Mouse (Mus musculus) intestine, postnatal 0 days (tissue): ENCODE measurements around the gene Vti1a. TPM values are rescaled to one million over a fixed set of nuclear protein-coding genes. Genes with fewer than 3 reads are reported as not detected.

Source experiments
- ATAC-seq: fragments of 200-750 bp; cut with Nextera tagmentation; 2 replicates; pipeline ENCODE4 v1.8.0; 2017; ENCODE audit warnings: mild to moderate bottlenecking, moderate TSS enrichment, moderate library complexity
- H3K27ac ChIP-seq: fragments of 300-500 bp; sonication (generic); 2 replicates; pipeline ENCODE4 v1.5.1; 2014; ENCODE audit warnings: mild to moderate bottlenecking, low read depth, low read length, moderate library complexity
- H3K27me3 ChIP-seq: fragments of 300-500 bp; sonication (generic); replicated peaks from 2 replicates; pipeline ENCODE4 v1.6.1; 2014; ENCODE audit warnings: low read length, mixed read lengths; ENCODE audit not compliant: control insufficient read depth, insufficient read depth
- H3K36me3 ChIP-seq: fragments of 300-500 bp; sonication (generic); 2 replicates; pipeline ENCODE4 v1.6.1; 2014; ENCODE audit warnings: mild to moderate bottlenecking, moderate library complexity; ENCODE audit not compliant: control insufficient read depth, insufficient read depth
- H3K4me1 ChIP-seq: fragments of 300-500 bp; sonication (generic); replicated peaks from 2 replicates; pipeline ENCODE4 v1.6.1; 2014; ENCODE audit warnings: antibody characterized with exemption, low read length, mixed read lengths; ENCODE audit not compliant: control insufficient read depth, insufficient read depth
- H3K4me2 ChIP-seq: fragments of 300-500 bp; sonication (generic); replicated peaks from 2 replicates; pipeline ENCODE4 v1.6.1; 2014; ENCODE audit warnings: low read depth, mild to moderate bottlenecking, moderate library complexity
- H3K4me3 ChIP-seq: fragments of 300-500 bp; sonication (generic); 2 replicates; pipeline ENCODE4 v1.5.1; 2014; ENCODE audit warnings: low read depth, low read length
- H3K9ac ChIP-seq: fragments of 300-500 bp; sonication (generic); 2 replicates; pipeline ENCODE4 v1.6.1; 2014; ENCODE audit warnings: mild to moderate bottlenecking, low read depth, low read length
- H3K9me3 ChIP-seq: fragments of 300-500 bp; sonication (generic); 2 replicates; pipeline ENCODE4 v1.6.1; 2016; ENCODE audit warnings: mixed run types; ENCODE audit not compliant: control insufficient read depth
- CTCF ChIP-seq: sonication (generic); IDR thresholded peaks from 2 replicates; pipeline ENCODE4 v1.5.1; 2016; ENCODE audit warnings: low read depth, mild to moderate bottlenecking, control low read depth, antibody characterized with exemption, moderate library complexity
- WGBS: fragments of 180-500 bp; shearing (Covaris S2); extraction: QIAGEN DNeasy Blood & Tissue Kit; methylation state at CpG from one replicate; pipeline ENCODE4 v1.1.7; 2014; 5-methylcytosine and 5-hydroxymethylcytosine counted together
- polyA plus RNA-seq: library from polyadenylated mRNA; unstranded; fragments of >200 nt; fragmentation: Nextera tagmentation; extraction: Ambion mirVana; gene quantifications from 2 replicates; pipeline ENCODE4 v1.2.1, GENCODE M21; 2015

Vti1a gene
- polyA plus RNA-seq, 1 experiment from 2014 or later = 21.3 TPM

DNA sequence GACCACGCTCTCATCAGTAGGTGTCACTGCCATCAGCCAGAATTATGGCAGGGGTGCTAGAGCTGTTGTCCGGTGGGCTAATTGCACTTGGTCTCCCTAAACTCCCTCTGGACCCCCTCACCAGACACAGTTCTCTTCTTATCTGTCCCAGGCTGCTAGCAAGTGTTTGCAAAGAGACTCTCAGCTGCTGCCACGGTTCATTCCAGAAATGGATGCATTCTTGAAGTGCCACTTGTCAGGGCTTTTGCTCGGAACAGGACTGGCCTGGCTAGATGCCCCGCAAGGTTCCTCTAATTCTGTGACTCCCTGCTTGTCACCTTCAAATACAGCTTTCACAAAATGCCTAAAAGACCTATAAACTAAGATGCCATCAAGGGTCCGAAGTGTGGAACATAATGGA, 280.7 kb downstream of the Vti1a start:
- H3K4me3 ChIP-seq = no peak overlapping the region
- no peak for TF ChIP-seq CTCF

GRCm38 (mm10) chr19:55597296-55597695, 281.2 kb downstream of the Vti1a start:
- no peak overlapping the region for H3K9ac ChIP-seq
- WGBS = 46% methylated on average over 2 of the region's 2 CpGs
- H3K9me3 ChIP-seq = no peaks in the 10 kb centered on the region
- H3K4me3 ChIP-seq = no peak overlapping the region
- H3K36me3 ChIP-seq = no peaks in the 10 kb centered on the region
- no peaks in the 10 kb centered on the region for H3K27me3 ChIP-seq
- H3K4me2 ChIP-seq = no peak overlapping the region
- no peak overlapping the region for H3K27ac ChIP-seq
- 0 out of 2 replicates have a peak, but pooled peaks cover 5% of the 10 kb centered on the region for H3K4me1 ChIP-seq
- no peak for ATAC-seq
- TF ChIP-seq CTCF = no peak

More for the DNA sequence above, 280.7 kb downstream of the Vti1a start:
- no peak for ATAC-seq
- no peaks in the 10 kb centered on the region for H3K36me3 ChIP-seq
- H3K27ac ChIP-seq = peak overlapping the region; percentile 77
- WGBS = 52% methylated on average over 6 of the region's 6 CpGs
- no peaks in the 10 kb centered on the region for H3K9me3 ChIP-seq
- no peak overlapping the region for H3K9ac ChIP-seq
- H3K27me3 ChIP-seq = no peaks in the 10 kb centered on the region
- H3K4me1 ChIP-seq = 0 out of 2 replicates have a peak, but pooled peaks cover 5% of the 10 kb centered on the region
- no peak overlapping the region for H3K4me2 ChIP-seq

- no peaks in the 10 kb centered on the region for H3K36me3 ChIP-seq
- 0 out of 2 replicates have a peak, but pooled peaks cover 5% of the 10 kb centered on the region for H3K4me1 ChIP-seq
- no peak for ATAC-seq
- H3K27me3 ChIP-seq = no peaks in the 10 kb centered on the region
- WGBS = 44% methylated on average over 12 of the region's 12 CpGs
- no peaks in the 10 kb centered on the region for H3K9me3 ChIP-seq
- 0 out of 2 replicates have a peak overlapping the region, but pooled peaks have one; percentile 4 for H3K4me2 ChIP-seq
- H3K9ac ChIP-seq = no peak overlapping the region
- no peak overlapping the region for H3K4me3 ChIP-seq
- TF ChIP-seq CTCF = no peak
- no peak overlapping the region for H3K27ac ChIP-seq
These were observed 281.9 kb downstream of the Vti1a start for GRCm38 (mm10) chr19:55597951-55598350.

DNA sequence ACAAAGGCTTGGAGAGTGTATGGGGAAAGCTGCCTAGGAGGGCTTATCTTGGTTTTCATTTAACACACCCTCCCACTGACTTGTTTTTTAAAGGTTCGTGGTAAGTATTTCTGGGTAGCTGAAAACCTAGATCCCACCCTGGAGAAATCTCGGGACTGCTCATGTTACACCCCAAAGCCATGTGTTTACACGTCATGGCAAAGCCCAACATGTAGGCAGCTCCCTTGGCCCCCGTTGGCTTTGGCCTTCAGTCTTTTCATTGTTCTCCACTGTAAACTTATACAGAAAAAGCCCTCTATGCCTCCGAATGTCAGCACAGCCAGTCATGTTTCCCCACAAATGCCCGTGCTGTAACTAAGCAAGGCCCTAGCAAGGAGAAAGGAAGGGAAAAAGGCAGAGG, 283.0 kb downstream of the Vti1a start:
- WGBS = 69% methylated on average over 6 of the region's 6 CpGs

GRCm38 (mm10) chr19:55607725-55608124, 291.6 kb downstream of the Vti1a start:
- TF ChIP-seq CTCF = no peak
- H3K9ac ChIP-seq = no peak overlapping the region
- no peak overlapping the region for H3K4me3 ChIP-seq
- WGBS = 70% methylated on average over 10 of the region's 10 CpGs
- no peak overlapping the region for H3K4me2 ChIP-seq
- no peak overlapping the region for H3K27ac ChIP-seq
- H3K4me1 ChIP-seq = no peaks in the 10 kb centered on the region
- no peaks in the 10 kb centered on the region for H3K27me3 ChIP-seq
- H3K36me3 ChIP-seq = no peaks in the 10 kb centered on the region
- no peaks in the 10 kb centered on the region for H3K9me3 ChIP-seq
- ATAC-seq = no peak

More for the DNA sequence above, 283.0 kb downstream of the Vti1a start:
- Histone ChIP-seq H3K4me1 (0 out of 2 replicates have a peak, but pooled peaks cover 5% of the 10 kb centered on the region), H3K9me3 (no peaks in the 10 kb centered on the region), H3K4me2 (no peak overlapping the region), H3K27ac (no peak overlapping the region), H3K9ac (no peak overlapping the region), H3K36me3 (no peaks in the 10 kb centered on the region), H3K4me3 (no peak overlapping the region), H3K27me3 (no peaks in the 10 kb centered on the region)
- no peak for TF ChIP-seq CTCF
- no peak for ATAC-seq

- H3K27ac ChIP-seq = no peak overlapping the region
- ATAC-seq = no peak
- no peak overlapping the region for H3K9ac ChIP-seq
- H3K27me3 ChIP-seq = no peaks in the 10 kb centered on the region
- no peak overlapping the region for H3K4me3 ChIP-seq
- H3K9me3 ChIP-seq = no peaks in the 10 kb centered on the region
- no peaks in the 10 kb centered on the region for H3K36me3 ChIP-seq
- H3K4me2 ChIP-seq = no peak overlapping the region
- TF ChIP-seq CTCF = no peak
- WGBS = 87% methylated on average over 14 of the region's 14 CpGs
- H3K4me1 ChIP-seq = no peaks in the 10 kb centered on the region; the same call in 1 of the 2 replicates
These were observed 292.8 kb downstream of the Vti1a start for GRCm38 (mm10) chr19:55608858-55609375.

DNA sequence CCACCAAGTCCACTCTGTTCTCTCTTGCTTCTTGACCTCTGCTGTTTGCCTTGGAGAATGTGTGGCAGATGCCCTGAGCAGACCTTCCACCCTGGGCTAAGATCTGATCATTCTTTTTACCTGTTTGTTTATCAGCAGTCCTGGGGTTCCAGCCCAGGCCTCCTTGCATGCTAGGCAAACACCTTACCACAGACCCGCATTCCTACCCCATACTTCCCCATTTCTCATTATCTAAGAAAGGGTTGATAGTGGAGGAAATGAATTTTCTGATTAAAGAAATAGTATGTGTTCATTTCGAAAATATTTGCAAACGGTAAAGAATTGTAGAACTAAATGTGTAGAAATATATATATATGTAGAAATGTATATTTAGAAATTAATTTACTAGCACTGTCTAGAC, 293.7 kb downstream of the Vti1a start:
- Histone ChIP-seq H3K4me1 (no peaks in the 10 kb centered on the region; the same call in 1 of the 2 replicates), H3K27me3 (no peaks in the 10 kb centered on the region), H3K27ac (no peak overlapping the region), H3K4me2 (no peak overlapping the region), H3K9ac (no peak overlapping the region), H3K9me3 (no peaks in the 10 kb centered on the region), H3K4me3 (no peak overlapping the region), H3K36me3 (no peaks in the 10 kb centered on the region)
- TF ChIP-seq CTCF = no peak
- ATAC-seq = no peak
- 81% methylated on average over 3 of the region's 3 CpGs for WGBS
